Mouse (Mus musculus): ENCODE results near the gene Sema3a. TPM values are rescaled to one million over a fixed set of nuclear protein-coding genes. Genes with fewer than 3 reads are reported as not detected.

Gene Sema3a
- polyA plus RNA-seq (2015; fragmentation: Nextera tagmentation; extraction: Ambion mirVana) = 8.0 and 8.7 TPM in 2 replicates

- ATAC-seq (replicated peaks; ENCODE audit: extremely low read depth, insufficient read depth, low FRiP score) = no peak
- H3K9ac ChIP-seq (ENCODE audit: low read length) = no peak within 1 kb of the TSS
- H3K4me1 ChIP-seq (ENCODE audit: control insufficient read depth, insufficient read depth, low read length) = no peaks in the 10 kb centered on the region
- no peaks in the 10 kb centered on the region for H3K36me3 ChIP-seq (ENCODE audit: control insufficient read depth, insufficient read depth)
- H3K4me3 ChIP-seq (ENCODE audit: low read length) = no peak within 1 kb of the TSS
- no peaks in the 10 kb centered on the region for H3K9me3 ChIP-seq (replicated peaks; ENCODE audit: control insufficient read depth, low read length)
- no peak within 1 kb of the TSS for H3K4me2 ChIP-seq (ENCODE audit: low read depth, low read length)
- H3K27ac ChIP-seq (ENCODE audit: low read length) = no peak within 1 kb of the TSS
- no peaks in the 10 kb centered on the region for H3K27me3 ChIP-seq (ENCODE audit: control insufficient read depth, insufficient read depth, low read length)
- WGBS = 65% methylated on average over 13 of the region's 13 CpGs
These were observed at the start of gene Sema3a for GRCm38 (mm10) chr5:13125241-13125692. TSS of gene Sema3a (plus strand) at chr5:13125414.

GRCm38 (mm10) chr5:13084777-13085439 is 40.3 kb upstream of the Sema3a start:
- Histone ChIP-seq H3K9me3 (replicated peaks; ENCODE audit: control insufficient read depth, low read length) (no peaks in the 10 kb centered on the region), H3K4me2 (ENCODE audit: low read depth, low read length) (no peak overlapping the region), H3K27me3 (ENCODE audit: control insufficient read depth, insufficient read depth, low read length) (no peaks in the 10 kb centered on the region), H3K27ac (ENCODE audit: low read length) (no peak overlapping the region), H3K4me1 (ENCODE audit: control insufficient read depth, insufficient read depth, low read length) (no peaks in the 10 kb centered on the region), H3K4me3 (ENCODE audit: low read length) (no peak overlapping the region), H3K36me3 (ENCODE audit: control insufficient read depth, insufficient read depth) (no peaks in the 10 kb centered on the region), H3K9ac (ENCODE audit: low read length) (no peak overlapping the region)
- WGBS = 82% methylated on average over 6 of the region's 6 CpGs
- no peak for ATAC-seq (replicated peaks; ENCODE audit: extremely low read depth, insufficient read depth, low FRiP score)

- Histone ChIP-seq H3K9me3 (replicated peaks; ENCODE audit: control insufficient read depth, low read length) (no peaks in the 10 kb centered on the region), H3K4me1 (ENCODE audit: control insufficient read depth, insufficient read depth, low read length) (no peaks in the 10 kb centered on the region), H3K36me3 (ENCODE audit: control insufficient read depth, insufficient read depth) (no peaks in the 10 kb centered on the region), H3K4me3 (ENCODE audit: low read length) (no peak overlapping the region), H3K9ac (ENCODE audit: low read length) (no peak overlapping the region), H3K27me3 (ENCODE audit: control insufficient read depth, insufficient read depth, low read length) (no peaks in the 10 kb centered on the region), H3K27ac (ENCODE audit: low read length) (no peak overlapping the region), H3K4me2 (ENCODE audit: low read depth, low read length) (no peak overlapping the region)
- no peak for ATAC-seq (replicated peaks; ENCODE audit: extremely low read depth, insufficient read depth, low FRiP score)
- WGBS = 79% methylated on average over 1 of the region's 1 CpGs
These were observed 34.8 kb upstream of the Sema3a start for GRCm38 (mm10) chr5:13090431-13090830.

DNA sequence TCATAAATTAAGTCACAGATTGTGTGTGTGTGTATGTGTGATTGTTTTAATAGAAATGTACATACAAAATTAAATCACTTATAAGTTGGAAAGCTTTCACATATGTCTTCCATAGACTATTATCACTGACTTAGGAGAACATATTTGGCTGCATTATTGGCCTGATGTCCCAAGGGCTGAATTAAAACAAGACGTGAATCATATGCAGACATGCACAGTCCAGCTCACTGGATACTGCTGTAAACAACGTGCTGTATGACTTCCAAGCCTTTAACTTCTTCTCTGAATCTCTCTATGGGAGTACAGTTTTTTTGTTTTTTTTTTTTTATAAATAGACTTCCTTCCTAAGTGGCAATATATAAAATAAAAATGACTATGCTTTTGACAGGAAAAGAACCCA is 15.7 kb upstream of the Sema3a start:
- 50% methylated on average over 2 of the region's 2 CpGs for WGBS
- H3K27ac ChIP-seq (ENCODE audit: low read length) = no peak overlapping the region

DNA sequence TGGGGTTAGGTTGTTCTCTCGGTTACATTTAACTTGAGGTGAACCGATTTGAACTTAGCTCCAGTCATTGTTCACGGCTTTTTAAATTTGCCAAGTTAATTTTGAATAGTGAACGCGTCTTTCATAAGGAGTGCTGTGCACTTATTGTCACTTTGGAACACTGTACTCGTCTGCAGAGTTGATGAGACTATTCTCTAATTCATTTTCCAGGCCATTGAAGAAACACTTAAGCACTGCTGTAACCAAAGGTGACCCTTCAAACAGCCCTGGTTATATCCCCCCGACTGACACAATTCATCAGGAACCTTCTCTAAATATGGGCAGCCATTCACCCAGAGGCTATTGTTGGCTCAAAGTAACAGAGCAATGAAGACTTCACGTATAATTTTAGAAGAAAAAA is 8.0 kb upstream of the Sema3a start:
- ATAC-seq (replicated peaks; ENCODE audit: extremely low read depth, insufficient read depth, low FRiP score) = no peak
- no peaks in the 10 kb centered on the region for H3K27me3 ChIP-seq (ENCODE audit: control insufficient read depth, insufficient read depth, low read length)
- no peaks in the 10 kb centered on the region for H3K36me3 ChIP-seq (ENCODE audit: control insufficient read depth, insufficient read depth)
- H3K4me1 ChIP-seq (ENCODE audit: control insufficient read depth, insufficient read depth, low read length) = no peaks in the 10 kb centered on the region
- H3K4me2 ChIP-seq (ENCODE audit: low read depth, low read length) = no peak overlapping the region
- H3K27ac ChIP-seq (ENCODE audit: low read length) = no peak overlapping the region
- H3K9ac ChIP-seq (ENCODE audit: low read length) = no peak overlapping the region
- 76% methylated on average over 8 of the region's 8 CpGs for WGBS
- no peaks in the 10 kb centered on the region for H3K9me3 ChIP-seq (replicated peaks; ENCODE audit: control insufficient read depth, low read length)
- H3K4me3 ChIP-seq (ENCODE audit: low read length) = no peak overlapping the region

More for the DNA sequence above, 15.7 kb upstream of the Sema3a start:
- no peaks in the 10 kb centered on the region for H3K4me1 ChIP-seq (ENCODE audit: control insufficient read depth, insufficient read depth, low read length)
- ATAC-seq (replicated peaks; ENCODE audit: extremely low read depth, insufficient read depth, low FRiP score) = no peak
- no peaks in the 10 kb centered on the region for H3K9me3 ChIP-seq (replicated peaks; ENCODE audit: control insufficient read depth, low read length)
- H3K4me3 ChIP-seq (ENCODE audit: low read length) = no peak overlapping the region
- no peak overlapping the region for H3K4me2 ChIP-seq (ENCODE audit: low read depth, low read length)
- H3K9ac ChIP-seq (ENCODE audit: low read length) = no peak overlapping the region
- H3K36me3 ChIP-seq (ENCODE audit: control insufficient read depth, insufficient read depth) = no peaks in the 10 kb centered on the region
- no peaks in the 10 kb centered on the region for H3K27me3 ChIP-seq (ENCODE audit: control insufficient read depth, insufficient read depth, low read length)

DNA sequence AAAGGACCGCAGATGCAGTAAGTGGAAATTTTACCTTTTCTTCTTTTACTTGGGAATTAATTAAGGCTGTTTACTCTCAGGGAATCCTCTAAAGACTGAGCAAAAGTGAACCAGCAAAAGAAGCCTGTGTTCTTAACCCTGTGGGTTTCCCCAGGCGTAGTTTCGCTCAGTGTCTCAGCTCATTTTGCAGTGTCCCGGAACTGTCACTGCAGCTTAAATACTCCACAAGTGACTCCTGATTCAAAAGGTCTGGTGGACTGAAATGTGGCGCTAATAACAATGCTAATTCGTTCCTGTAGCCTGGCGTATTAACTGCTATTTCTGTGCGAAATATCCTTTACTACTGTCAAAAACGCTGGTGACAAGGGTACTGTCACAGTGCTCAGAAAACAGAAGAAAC is 543 bp downstream of the Sema3a start:
- Histone ChIP-seq H3K27ac (ENCODE audit: low read length) (no peak overlapping the region), H3K36me3 (ENCODE audit: control insufficient read depth, insufficient read depth) (no peaks in the 10 kb centered on the region), H3K9me3 (replicated peaks; ENCODE audit: control insufficient read depth, low read length) (no peaks in the 10 kb centered on the region), H3K27me3 (ENCODE audit: control insufficient read depth, insufficient read depth, low read length) (no peaks in the 10 kb centered on the region), H3K4me2 (ENCODE audit: low read depth, low read length) (no peak overlapping the region), H3K9ac (ENCODE audit: low read length) (no peak overlapping the region), H3K4me3 (ENCODE audit: low read length) (no peak overlapping the region), H3K4me1 (ENCODE audit: control insufficient read depth, insufficient read depth, low read length) (no peaks in the 10 kb centered on the region)
- WGBS = 70% methylated on average over 9 of the region's 9 CpGs
- ATAC-seq (replicated peaks; ENCODE audit: extremely low read depth, insufficient read depth, low FRiP score) = no peak

DNA sequence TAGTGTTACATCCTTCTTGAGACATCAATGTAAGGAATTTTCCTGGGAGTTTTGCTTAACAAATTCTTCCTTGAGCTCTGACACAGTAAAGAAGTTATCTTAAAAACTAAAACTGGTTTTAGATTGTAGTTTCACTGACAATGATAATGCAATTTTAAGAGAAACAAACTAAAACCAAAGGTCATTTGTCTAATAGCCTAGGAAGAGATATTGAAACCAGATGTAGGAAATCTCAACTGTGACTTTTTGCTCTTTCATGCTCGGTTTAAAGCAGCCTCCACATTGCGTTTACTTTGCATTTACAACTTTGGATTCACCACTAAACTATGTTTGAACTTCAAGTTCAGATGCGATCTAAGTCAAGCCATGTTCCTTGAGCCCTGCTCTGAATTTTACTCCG is 982 bp downstream of the Sema3a start:
- Histone ChIP-seq H3K9ac (ENCODE audit: low read length) (no peak overlapping the region), H3K4me2 (ENCODE audit: low read depth, low read length) (no peak overlapping the region), H3K27ac (ENCODE audit: low read length) (no peak overlapping the region), H3K4me1 (ENCODE audit: control insufficient read depth, insufficient read depth, low read length) (no peaks in the 10 kb centered on the region), H3K27me3 (ENCODE audit: control insufficient read depth, insufficient read depth, low read length) (no peaks in the 10 kb centered on the region), H3K4me3 (ENCODE audit: low read length) (no peak overlapping the region), H3K9me3 (replicated peaks; ENCODE audit: control insufficient read depth, low read length) (no peaks in the 10 kb centered on the region), H3K36me3 (ENCODE audit: control insufficient read depth, insufficient read depth) (no peaks in the 10 kb centered on the region)
- WGBS = 65% methylated on average over 4 of the region's 4 CpGs
- no peak for ATAC-seq (replicated peaks; ENCODE audit: extremely low read depth, insufficient read depth, low FRiP score)

DNA sequence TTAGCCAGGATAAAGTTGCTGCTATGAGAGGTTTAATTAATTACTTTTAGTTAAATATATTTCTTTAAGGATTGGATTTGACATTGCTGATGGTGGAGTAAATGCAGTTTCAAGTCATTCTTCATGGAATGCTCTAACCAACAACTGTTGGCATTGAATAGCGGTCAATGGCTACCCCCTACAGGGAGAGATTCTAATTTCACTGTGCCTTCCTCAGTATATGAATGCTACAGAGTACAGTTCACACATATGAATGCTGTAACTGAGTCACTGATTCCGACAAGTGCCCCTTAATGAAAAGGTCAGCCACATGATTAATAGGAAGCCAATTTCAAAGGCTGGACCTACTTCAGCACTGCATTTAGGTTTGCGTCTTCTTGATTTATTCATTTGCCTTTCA is 1.9 kb downstream of the Sema3a start:
- WGBS = 83% methylated on average over 3 of the region's 3 CpGs

DNA sequence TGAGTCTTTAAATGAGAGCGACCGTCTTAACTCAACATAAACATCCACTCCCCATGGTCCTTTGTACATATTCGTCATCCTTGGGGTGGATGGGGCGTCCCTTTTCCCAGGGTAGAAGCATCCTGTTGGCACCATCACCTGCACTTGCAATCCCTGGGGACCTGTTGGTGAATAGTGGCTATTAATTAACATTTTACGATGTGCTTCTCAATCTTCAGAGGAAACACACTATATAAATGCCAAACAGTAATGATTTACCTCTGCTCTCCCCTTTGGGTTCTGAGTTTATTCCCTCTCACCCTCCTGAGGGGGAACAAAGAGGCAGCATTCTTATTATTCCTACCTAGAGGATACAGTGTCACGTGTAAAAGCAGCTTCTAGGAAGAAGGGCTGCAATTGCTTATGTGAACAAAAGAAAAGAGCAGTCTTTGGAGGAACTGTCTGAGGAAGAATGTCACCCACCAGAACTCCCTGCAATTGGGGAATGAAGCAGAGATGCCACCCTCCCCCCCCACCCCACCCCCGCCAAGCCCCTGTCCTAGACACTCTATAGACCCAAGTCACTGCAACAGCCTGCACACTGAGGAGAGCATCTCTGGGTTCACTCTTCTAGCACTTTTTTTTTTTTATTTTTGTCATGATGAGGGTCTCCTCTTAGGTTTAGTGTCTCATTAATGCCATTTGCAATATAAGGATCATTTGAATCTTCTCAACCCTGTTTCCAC is 19.7 kb downstream of the Sema3a start:
- no peaks in the 10 kb centered on the region for H3K27me3 ChIP-seq (ENCODE audit: control insufficient read depth, insufficient read depth, low read length)
- no peaks in the 10 kb centered on the region for H3K9me3 ChIP-seq (replicated peaks; ENCODE audit: control insufficient read depth, low read length)
- H3K4me3 ChIP-seq (ENCODE audit: low read length) = no peak overlapping the region
- 76% methylated on average over 7 of the region's 7 CpGs for WGBS
- H3K27ac ChIP-seq (ENCODE audit: low read length) = no peak overlapping the region
- H3K9ac ChIP-seq (ENCODE audit: low read length) = no peak overlapping the region
- H3K4me2 ChIP-seq (ENCODE audit: low read depth, low read length) = no peak overlapping the region
- H3K36me3 ChIP-seq (ENCODE audit: control insufficient read depth, insufficient read depth) = no peaks in the 10 kb centered on the region
- H3K4me1 ChIP-seq (ENCODE audit: control insufficient read depth, insufficient read depth, low read length) = no peaks in the 10 kb centered on the region
- no peak for ATAC-seq (replicated peaks; ENCODE audit: extremely low read depth, insufficient read depth, low FRiP score)

More for the DNA sequence above, 1.9 kb downstream of the Sema3a start:
- no peak overlapping the region for H3K4me3 ChIP-seq (ENCODE audit: low read length)
- H3K4me2 ChIP-seq (ENCODE audit: low read depth, low read length) = no peak overlapping the region
- H3K27ac ChIP-seq (ENCODE audit: low read length) = no peak overlapping the region
- H3K9ac ChIP-seq (ENCODE audit: low read length) = no peak overlapping the region
- H3K4me1 ChIP-seq (ENCODE audit: control insufficient read depth, insufficient read depth, low read length) = no peaks in the 10 kb centered on the region
- ATAC-seq (replicated peaks; ENCODE audit: extremely low read depth, insufficient read depth, low FRiP score) = no peak
- no peaks in the 10 kb centered on the region for H3K9me3 ChIP-seq (replicated peaks; ENCODE audit: control insufficient read depth, low read length)
- no peaks in the 10 kb centered on the region for H3K27me3 ChIP-seq (ENCODE audit: control insufficient read depth, insufficient read depth, low read length)
- H3K36me3 ChIP-seq (ENCODE audit: control insufficient read depth, insufficient read depth) = no peaks in the 10 kb centered on the region
